Mouse (Mus musculus) spleen, adult 2 months (tissue): ENCODE results near the gene Dph1.

Source experiments
- CTCF ChIP-seq: fragments of 200-500 bp; IDR thresholded peaks from 2 replicates; pipeline ENCODE4 v1.5.1; 2011; ENCODE audit warnings: mild to moderate bottlenecking, inconsistent platforms; ENCODE audit not compliant: insufficient read depth, insufficient read length, insufficient replicate concordance; ENCODE audit errors: extremely low read depth
- POLR2A ChIP-seq: fragments of 200-500 bp; IDR thresholded peaks from 2 replicates; pipeline ENCODE4 v1.6.1; 2011; ENCODE audit warnings: low read depth, low read length, inconsistent platforms

DNA sequence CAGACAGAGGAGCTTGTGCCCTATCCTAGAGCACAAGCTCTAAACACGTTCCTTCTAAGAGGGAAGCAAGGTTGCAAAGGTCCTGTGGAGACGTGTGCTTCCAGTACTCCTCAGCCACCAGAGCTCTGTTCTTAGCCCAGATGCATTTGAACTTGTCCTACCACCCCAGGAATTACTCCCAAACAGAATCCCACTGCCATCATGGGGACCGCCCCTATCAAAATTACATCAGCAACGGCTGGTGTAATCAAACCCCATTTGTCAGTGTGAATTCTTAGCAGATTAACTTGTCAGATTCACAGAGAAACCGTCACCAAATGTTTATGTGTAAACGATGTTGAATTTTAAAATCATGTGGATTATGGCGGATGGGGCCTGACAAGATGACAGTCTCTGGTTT lies 30.1 kb downstream of the Dph1 start:
- no peak for TF ChIP-seq CTCF
- no peak for TF ChIP-seq POLR2A
